In genomic region chr3:32529303-32529898, GRCm38 (mm10) we compare ENCODE assay signal across 8 mouse cellular contexts. TPM values are rescaled to one million over a fixed set of nuclear protein-coding genes. Genes with fewer than 3 reads are reported as not detected.
DNase-seq lines count a peak whose midpoint lies in the region; ATAC-seq lines count a peak whose summit lies in the region.

Mfn1 (plus strand) TSS chr3:32529465.

- DNase-seq in adipocyte (ENCODE audit: low spot score): peak; percentile 95
- peak; percentile 90 for DNase-seq in embryo, embryonic 10 days (ENCODE audit: low spot score)
- peak; percentile 88 for DNase-seq in gastrocnemius, postnatal 10 days
- DNase-seq in induced T-regulatory cell, adult 2 months (ENCODE audit: low read depth): peak; percentile 96
- DNase-seq in left cerebral cortex, adult 9 months (ENCODE audit: low spot score in 2 of 2): peak; percentile 85 to 95
- peak; percentile 85 for DNase-seq in right cerebral cortex, postnatal 14 days
- peak; percentile 89 to 92 for DNase-seq in urinary bladder, postnatal 36 days (ENCODE audit: low spot score in 2 of 2)

- peak; percentile 99 for ATAC-seq in megakaryocyte progenitor cell, adult 5-6 weeks (replicated peaks; ENCODE audit: poor library complexity)

RNA-seq across cellular contexts. Expression of gene Mfn1, which starts in this region (rescaled TPM):
- total RNA-seq in gastrocnemius, postnatal 10 days (2021): 100 to 1,000 TPM in 1 of 2 experiments, 10 to 100 TPM in 1; 99.2 to 103 TPM
- total RNA-seq in megakaryocyte progenitor cell, adult 5-6 weeks (2015): 15.7 and 31.2 TPM in 2 replicates
- total RNA-seq in megakaryocyte progenitor cell, adult 5-6 weeks (2017): 34.1 and 60.3 TPM in 2 replicates

Comparison
In these comparisons a context has a peak if more than half of its experiments do, and no peak if none do; other contexts are left out.
1. Peak in every context shown above with its lines: DNase-seq and ATAC-seq.